Comparison of ENCODE assay signal across 14 mouse cellular contexts in the genomic region with DNA sequence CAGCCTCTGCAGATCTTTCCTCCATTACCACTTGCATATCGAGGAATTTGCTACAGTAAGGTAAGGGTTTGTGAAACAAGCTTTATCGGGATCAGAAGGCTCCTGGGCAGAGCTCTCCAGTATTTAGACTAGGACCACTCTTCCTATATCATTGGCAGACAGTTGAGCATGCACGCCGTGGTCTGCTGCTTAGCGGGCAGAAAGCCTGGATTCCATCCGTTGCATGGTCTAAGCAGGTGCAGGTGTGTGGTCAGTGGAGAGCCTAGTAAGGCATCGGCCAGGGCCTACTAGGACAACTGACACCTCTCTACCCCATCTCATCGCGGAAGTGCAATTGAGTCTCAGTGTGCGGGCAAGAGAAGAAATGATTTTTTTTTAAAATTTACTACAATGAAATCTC. TPM values are rescaled to one million over a fixed set of nuclear protein-coding genes. Genes with fewer than 3 reads are reported as not detected.
DNase-seq lines count a peak whose midpoint lies in the region; ATAC-seq and TF ChIP-seq lines count a peak whose summit lies in the region.
"Had no signal": no experiment of that assay in that cellular context is flagged by ENCODE, and none has a peak within 500 bp of the region (broad histone marks: within the 10 kb centered on the region; RNA-seq: fewer than 3 reads in every experiment).

No protein-coding gene starts in this region.

- H3K4me1 ChIP-seq in heart, embryonic 12.5 days (replicated peaks): 0 out of 2 replicates have a peak, but pooled peaks cover 12% of the 10 kb centered on the region
- H3K4me1 ChIP-seq in ES-E14 (ENCODE audit: control insufficient read depth in 2 of 2, insufficient read depth in 2 of 2, low read length in 2 of 2, poor library complexity in 1 of 2): peaks cover 0 to 18% of the 10 kb centered on the region in 2 experiments; a peak in 3 of 4 replicates
- peaks cover 6% of the 10 kb centered on the region for H3K4me1 ChIP-seq in forebrain, embryonic 14.5 days (ENCODE audit: control insufficient read depth, insufficient read depth, low read length)
- H3K4me1 ChIP-seq in midbrain, embryonic 10.5 days: peaks cover 42% of the 10 kb centered on the region

- intact Hi-C loops in heart, postnatal 14 days (cut with DNase I): no loop called here
- intact Hi-C loops in left cerebral cortex, postnatal 25 days (cut with DNase I): no loop called here

- no peak for DNase-seq in heart, postnatal 14 days
- DNase-seq in ES-E14 (ENCODE audit: low read depth, low spot score): no peak
- no peak for DNase-seq in forebrain, embryonic 14.5 days (ENCODE audit: low spot score)
- DNase-seq in midbrain, embryonic 10.5 days (ENCODE audit: low spot score): no peak
- no peak for DNase-seq in ovary, postnatal 14 days (ENCODE audit: low spot score)
- DNase-seq in left cerebral cortex, postnatal 25 days (ENCODE audit: low spot score in 2 of 2): no peak
- DNase-seq in urinary bladder, adult 18-20 months (ENCODE audit: low spot score in 2 of 2): no peak
- DNase-seq: gastrocnemius, adult 2 months; kidney, adult 9 months; left cerebral cortex, postnatal 4 days had no signal

- H3K4me2 ChIP-seq in heart, embryonic 12.5 days: peak overlapping the region; percentile 42
- H3K4me2 ChIP-seq in forebrain, embryonic 14.5 days (ENCODE audit: low read length): peak overlapping the region; percentile 39

- no peak overlapping the region for H3K4me3 ChIP-seq in heart, embryonic 12.5 days
- no peak overlapping the region for H3K4me3 ChIP-seq in ES-E14 (ENCODE audit: insufficient read depth in 1 of 2, low read depth in 1 of 2, low read length in 2 of 2, poor library complexity in 1 of 2, severe bottlenecking in 1 of 2)
- 0 out of 2 replicates have a peak overlapping the region, but pooled peaks have one; percentile 4 for H3K4me3 ChIP-seq in forebrain, embryonic 14.5 days (ENCODE audit: low read depth, low read length)
- H3K4me3 ChIP-seq in midbrain, embryonic 10.5 days: peak overlapping the region; percentile 36
- H3K4me3 ChIP-seq: gastrocnemius, adult 2 months had no signal

- no peak for ATAC-seq in heart, embryonic 12.5 days (ENCODE audit: insufficient number of reproducible peaks, low FRiP score)
- ATAC-seq in forebrain, embryonic 14.5 days: peak; percentile 49; the same call in 1 of the 2 replicates
- ATAC-seq: Patski had no signal

- no peak overlapping the region for H3K9ac ChIP-seq in heart, embryonic 12.5 days
- no peak overlapping the region for H3K9ac ChIP-seq in ES-E14 (ENCODE audit: insufficient read depth, low read depth, low read length, poor library complexity, severe bottlenecking)
- no peak overlapping the region for H3K9ac ChIP-seq in forebrain, embryonic 14.5 days (ENCODE audit: low read length)

- H3K9me3 ChIP-seq in heart, embryonic 12.5 days (replicated peaks): no peaks in the 10 kb centered on the region
- H3K9me3 ChIP-seq in ES-E14 (ENCODE audit: control insufficient read depth, insufficient read depth, low read depth, low read length): no peaks in the 10 kb centered on the region
- no peaks in the 10 kb centered on the region for H3K9me3 ChIP-seq in forebrain, embryonic 14.5 days (replicated peaks; ENCODE audit: control insufficient read depth, low read length)
- H3K9me3 ChIP-seq in midbrain, embryonic 10.5 days (replicated peaks): no peaks in the 10 kb centered on the region

- peaks cover 5% of the 10 kb centered on the region; the same call in 1 of the 2 replicates for H3K27me3 ChIP-seq in heart, embryonic 12.5 days (replicated peaks)
- H3K27me3 ChIP-seq in forebrain, embryonic 14.5 days (replicated peaks; ENCODE audit: control insufficient read depth, insufficient read depth, low read length): peaks cover 24% of the 10 kb centered on the region
- H3K27me3 ChIP-seq in midbrain, embryonic 10.5 days (ENCODE audit: low read depth, poor library complexity, severe bottlenecking): peaks cover 47% of the 10 kb centered on the region

- WGBS in heart, embryonic 12.5 days: 26% methylated on average over 10 of the region's 10 CpGs
- WGBS in forebrain, embryonic 14.5 days: 6% methylated on average over 10 of the region's 10 CpGs
- WGBS in midbrain, embryonic 10.5 days: 11% methylated on average over 10 of the region's 10 CpGs

- in situ Hi-C loops in ES-E14 (cut with MboI; ENCODE audit: low sequenced_read_pairs in 2 of 2, unreplicated experiment in 2 of 2): no loop called here

- no peak overlapping the region for H3K27ac ChIP-seq in heart, embryonic 12.5 days (ENCODE audit: poor library complexity, severe bottlenecking)
- peak overlapping the region; percentile 50; the same call in 1 of the 2 replicates for H3K27ac ChIP-seq in ES-E14 (ENCODE audit: insufficient read depth, low read depth, low read length, poor library complexity, severe bottlenecking)
- H3K27ac ChIP-seq in forebrain, embryonic 14.5 days (ENCODE audit: low read depth, low read length): no peak overlapping the region
- peak overlapping the region; percentile 78 for H3K27ac ChIP-seq in midbrain, embryonic 10.5 days (replicated peaks)
- H3K27ac ChIP-seq: gastrocnemius, adult 2 months had no signal

- H3K36me3 ChIP-seq in heart, embryonic 12.5 days: no peaks in the 10 kb centered on the region
- no peaks in the 10 kb centered on the region for H3K36me3 ChIP-seq in ES-E14 (ENCODE audit: control insufficient read depth, insufficient read depth, low read length, poor library complexity, severe bottlenecking)
- no peaks in the 10 kb centered on the region for H3K36me3 ChIP-seq in forebrain, embryonic 14.5 days (ENCODE audit: control insufficient read depth, insufficient read depth, low read length)
- no peaks in the 10 kb centered on the region for H3K36me3 ChIP-seq in midbrain, embryonic 10.5 days

TF ChIP-seq in ES-E14, 5 proteins besides CTCF, POLR2A, EP300 and RAD21:
- no peak for TF ChIP-seq MAFK (IDR thresholded peaks at IDR 0.05; ENCODE audit: insufficient read depth, low read depth, low read length)
- no peak for TF ChIP-seq HCFC1 (IDR thresholded peaks at IDR 0.05; ENCODE audit: borderline replicate concordance, insufficient read depth, low read length)
- TF ChIP-seq CHD2 (IDR thresholded peaks at IDR 0.05; ENCODE audit: low read depth, low read length): no peak
- TF ChIP-seq ZNF384 (IDR thresholded peaks at IDR 0.05; ENCODE audit: low read depth, low read length): no peak
- TF ChIP-seq ZC3H11A (IDR thresholded peaks at IDR 0.05; ENCODE audit: borderline replicate concordance, low read depth, low read length): no peak

RNA-seq across cellular contexts. Expression of gene En1, which starts 41.2 kb away (rescaled TPM):
- 0.06 TPM in 1 of 2 replicates, not detected in the other for polyA plus RNA-seq in heart, embryonic 12.5 days (2016; fragmentation: Nextera tagmentation; extraction: Ambion mirVana)
- total RNA-seq in heart, postnatal 14 days (2021): not detected
- 0.63 and 1.2 TPM in 2 replicates for total RNA-seq in ES-E14 (2012; rRNA removed)
- not detected in 2 replicates for polyA plus RNA-seq in forebrain, embryonic 14.5 days (2014; fragmentation: Nextera tagmentation; extraction: Ambion mirVana)
- polyA plus RNA-seq in midbrain, embryonic 10.5 days (2016; fragmentation: Nextera tagmentation; extraction: Ambion mirVana): 5.2 and 5.6 TPM in 2 replicates
- not detected for total RNA-seq in left cerebral cortex, postnatal 25 days (2021)
- total RNA-seq: megakaryocyte, adult 5-6 weeks had no signal
- polyA plus RNA-seq: cortical plate, adult 2 months; Patski had no signal

Comparison
In these comparisons a context has a peak if more than half of its experiments do, and no peak if none do; other contexts are left out.
1. H3K27ac ChIP-seq: peak in ES-E14 (single experiment) and midbrain, embryonic 10.5 days (single experiment); none in heart, embryonic 12.5 days (single experiment) and forebrain, embryonic 14.5 days (single experiment).
2. H3K4me3 ChIP-seq: peak in forebrain, embryonic 14.5 days (single experiment) and midbrain, embryonic 10.5 days (single experiment); none in heart, embryonic 12.5 days (single experiment) and ES-E14 (0 of 2).